Mouse (Mus musculus): ENCODE measurements around the gene Pan2. TPM values are rescaled to one million over a fixed set of nuclear protein-coding genes. Genes with fewer than 3 reads are reported as not detected.

Gene Pan2
- polyA plus RNA-seq, 1 experiment from 2014 or later = 23.6 TPM

GRCm38 (mm10) chr10:128358796-128359195, 55.7 kb downstream of the Pan2 start:
- H3K27ac ChIP-seq (replicated peaks; ENCODE audit: low read depth, low read length) = no peak overlapping the region
- no peaks in the 10 kb centered on the region for H3K4me1 ChIP-seq (ENCODE audit: control insufficient read depth, insufficient read depth, low read length)
- H3K4me2 ChIP-seq (ENCODE audit: low read depth, low read length) = no peak overlapping the region
- peaks cover 90% of the 10 kb centered on the region for H3K36me3 ChIP-seq (ENCODE audit: control insufficient read depth, insufficient read depth, low read length)
- no peaks in the 10 kb centered on the region for H3K9me3 ChIP-seq (ENCODE audit: control insufficient read depth, low read length)
- no peak overlapping the region for H3K4me3 ChIP-seq (ENCODE audit: low read depth, low read length)
- ATAC-seq (ENCODE audit: low read depth) (no peak; the same call in 1 of the 2 replicates), DNase-seq (ENCODE audit: low spot score) (peak; percentile 50)
- 45% methylated on average over 2 of the region's 2 CpGs for WGBS
- no peaks in the 10 kb centered on the region for H3K27me3 ChIP-seq (replicated peaks; ENCODE audit: control insufficient read depth, insufficient read depth, low read length)
- no peak overlapping the region for H3K9ac ChIP-seq (ENCODE audit: low read depth, low read length)

DNA sequence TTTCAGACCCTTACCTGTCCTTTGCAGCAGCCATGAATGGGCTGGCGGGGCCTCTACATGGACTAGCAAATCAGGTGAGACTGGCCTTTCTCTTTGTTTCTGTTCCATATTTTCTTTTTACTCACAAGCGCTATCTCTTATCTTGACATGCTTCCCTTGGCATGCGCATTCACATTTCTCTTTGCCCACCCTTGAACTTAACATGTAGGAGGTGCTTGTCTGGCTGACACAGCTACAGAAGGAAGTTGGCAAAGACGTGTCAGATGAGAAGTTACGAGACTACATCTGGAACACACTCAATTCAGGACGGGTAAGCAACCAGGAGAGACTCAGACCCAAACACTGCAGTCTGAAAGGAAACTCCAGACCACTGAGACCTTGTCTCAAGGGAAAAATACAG, 56.1 kb downstream of the Pan2 start:
- ATAC-seq (ENCODE audit: low read depth) (no peak), DNase-seq (ENCODE audit: low spot score) (no peak)
- Histone ChIP-seq H3K9me3 (ENCODE audit: control insufficient read depth, low read length) (no peaks in the 10 kb centered on the region), H3K27me3 (replicated peaks; ENCODE audit: control insufficient read depth, insufficient read depth, low read length) (no peaks in the 10 kb centered on the region), H3K27ac (replicated peaks; ENCODE audit: low read depth, low read length) (no peak overlapping the region), H3K36me3 (ENCODE audit: control insufficient read depth, insufficient read depth, low read length) (peaks cover 87% of the 10 kb centered on the region), H3K9ac (ENCODE audit: low read depth, low read length) (no peak overlapping the region), H3K4me1 (ENCODE audit: control insufficient read depth, insufficient read depth, low read length) (no peaks in the 10 kb centered on the region), H3K4me2 (ENCODE audit: low read depth, low read length) (no peak overlapping the region), H3K4me3 (ENCODE audit: low read depth, low read length) (no peak overlapping the region)
- WGBS = 89% methylated on average over 6 of the region's 6 CpGs

DNA sequence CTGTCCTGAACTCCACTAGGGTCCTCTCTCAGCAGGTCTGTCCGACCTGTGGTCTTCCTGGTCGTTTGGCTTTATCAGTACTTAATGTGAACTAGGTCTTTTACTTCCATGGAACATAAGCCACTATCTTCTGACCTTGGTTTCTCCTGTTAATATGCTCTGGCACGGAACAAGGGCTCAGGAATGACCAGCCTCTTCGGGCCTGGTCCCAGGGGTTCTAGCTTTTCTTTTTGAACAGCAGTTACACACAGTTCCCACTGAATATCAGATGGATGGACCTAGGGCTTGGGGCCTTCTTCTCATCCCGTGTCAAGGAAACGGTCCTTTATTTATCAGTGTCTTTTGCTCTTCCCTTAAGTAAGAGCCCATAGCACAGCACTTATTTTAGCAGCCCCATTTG, 58.7 kb downstream of the Pan2 start:
- DNase-seq (ENCODE audit: low spot score) = no peak
- Histone ChIP-seq H3K36me3 (ENCODE audit: control insufficient read depth, insufficient read depth, low read length) (peaks cover 75% of the 10 kb centered on the region), H3K9ac (ENCODE audit: low read depth, low read length) (no peak overlapping the region), H3K27me3 (replicated peaks; ENCODE audit: control insufficient read depth, insufficient read depth, low read length) (no peaks in the 10 kb centered on the region), H3K9me3 (ENCODE audit: control insufficient read depth, low read length) (no peaks in the 10 kb centered on the region), H3K4me3 (ENCODE audit: low read depth, low read length) (no peak overlapping the region), H3K4me2 (ENCODE audit: low read depth, low read length) (no peak overlapping the region), H3K27ac (replicated peaks; ENCODE audit: low read depth, low read length) (no peak overlapping the region), H3K4me1 (ENCODE audit: control insufficient read depth, insufficient read depth, low read length) (no peaks in the 10 kb centered on the region)
- WGBS = 94% methylated on average over 6 of the region's 6 CpGs
- no peak for ATAC-seq (ENCODE audit: low read depth)

GRCm38 (mm10) chr10:128362568-128362967, 59.4 kb downstream of the Pan2 start:
- no peaks in the 10 kb centered on the region for H3K27me3 ChIP-seq (replicated peaks; ENCODE audit: control insufficient read depth, insufficient read depth, low read length)
- H3K27ac ChIP-seq (replicated peaks; ENCODE audit: low read depth, low read length) = no peak overlapping the region
- H3K9ac ChIP-seq (ENCODE audit: low read depth, low read length) = no peak overlapping the region
- DNase-seq (ENCODE audit: low spot score) (peak; percentile 74), ATAC-seq (ENCODE audit: low read depth) (peak; percentile 26; the same call in 1 of the 2 replicates)
- 54% methylated on average over 3 of the region's 3 CpGs for WGBS
- no peak overlapping the region for H3K4me2 ChIP-seq (ENCODE audit: low read depth, low read length)
- peaks cover 71% of the 10 kb centered on the region for H3K36me3 ChIP-seq (ENCODE audit: control insufficient read depth, insufficient read depth, low read length)
- no peaks in the 10 kb centered on the region for H3K9me3 ChIP-seq (ENCODE audit: control insufficient read depth, low read length)
- no peak overlapping the region for H3K4me3 ChIP-seq (ENCODE audit: low read depth, low read length)
- peaks cover under 1% of the 10 kb centered on the region; the same call in 1 of the 2 replicates for H3K4me1 ChIP-seq (ENCODE audit: control insufficient read depth, insufficient read depth, low read length)

- Histone ChIP-seq H3K27me3 (replicated peaks; ENCODE audit: control insufficient read depth, insufficient read depth, low read length) (no peaks in the 10 kb centered on the region), H3K27ac (replicated peaks; ENCODE audit: low read depth, low read length) (peak overlapping the region; percentile 91), H3K4me1 (ENCODE audit: control insufficient read depth, insufficient read depth, low read length) (peaks cover 4% of the 10 kb centered on the region; the same call in 1 of the 2 replicates), H3K4me3 (ENCODE audit: low read depth, low read length) (peak overlapping the region; percentile 69), H3K4me2 (ENCODE audit: low read depth, low read length) (peak overlapping the region; percentile 96), H3K36me3 (ENCODE audit: control insufficient read depth, insufficient read depth, low read length) (peaks cover 18% of the 10 kb centered on the region), H3K9me3 (ENCODE audit: control insufficient read depth, low read length) (no peaks in the 10 kb centered on the region), H3K9ac (ENCODE audit: low read depth, low read length) (peak overlapping the region; percentile 68)
- ATAC-seq (ENCODE audit: low read depth) (no peak), DNase-seq (ENCODE audit: low spot score) (no peak)
- 20% methylated on average over 18 of the region's 19 CpGs for WGBS
Measured at GRCm38 (mm10) chr10:128367899-128368401, 64.8 kb downstream of the Pan2 start.

DNA sequence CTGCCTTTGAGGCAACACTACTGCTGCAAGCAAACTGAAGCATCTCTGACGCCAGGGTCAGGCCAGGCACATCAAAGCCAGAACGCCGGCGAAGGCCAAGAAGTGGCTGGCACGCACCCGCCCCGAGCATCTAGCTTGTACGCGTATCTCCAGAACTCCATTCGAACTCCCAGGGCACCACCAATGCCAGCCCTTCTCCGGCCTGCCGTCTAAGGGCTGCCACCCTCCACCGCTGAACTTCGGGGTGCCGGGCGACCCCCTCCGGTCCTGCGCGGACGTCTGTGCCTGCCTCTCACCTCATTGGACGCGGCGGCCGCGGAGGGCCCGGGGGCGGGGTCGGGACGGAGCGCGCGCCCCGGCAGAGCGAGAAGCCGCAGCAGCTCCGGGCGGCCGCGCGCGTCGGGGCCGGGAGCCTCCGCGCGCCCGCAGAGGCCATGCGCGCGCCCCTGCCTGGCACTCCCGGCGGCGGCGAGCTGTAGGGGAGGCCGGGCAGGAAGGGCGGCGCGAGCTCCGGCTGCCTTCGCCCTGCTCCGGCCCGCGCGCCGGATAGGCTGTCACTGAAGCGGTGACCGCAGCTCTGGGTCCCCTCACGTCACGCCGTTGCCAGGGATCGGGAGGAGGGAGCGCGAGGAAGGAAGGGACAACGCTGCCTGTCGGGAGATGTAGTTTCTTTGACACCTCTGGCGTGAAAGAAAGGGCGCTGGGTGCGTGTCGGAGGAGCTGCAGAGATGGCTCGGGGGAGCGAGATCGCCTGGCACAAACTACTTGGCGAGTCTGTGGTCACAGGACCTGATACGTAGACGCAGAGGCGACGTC, 65.5 kb downstream of the Pan2 start, which contains the start of gene Coq10a:
Gene Coq10a, minus strand, starts transcription at position 596 of the 816 bp plus-strand sequence.
- ATAC-seq (ENCODE audit: low read depth) = peak; percentile 95
- H3K4me1 ChIP-seq (ENCODE audit: control insufficient read depth, insufficient read depth, low read length) = peaks cover 4% of the 10 kb centered on the region; the same call in 1 of the 2 replicates
- H3K4me3 ChIP-seq (ENCODE audit: low read depth, low read length) = peak within 1 kb of the TSS; percentile 69
- H3K36me3 ChIP-seq (ENCODE audit: control insufficient read depth, insufficient read depth, low read length) = peaks cover 11% of the 10 kb centered on the region
- 0% methylated on average over 52 of the region's 87 CpGs for WGBS
- H3K27me3 ChIP-seq (replicated peaks; ENCODE audit: control insufficient read depth, insufficient read depth, low read length) = no peaks in the 10 kb centered on the region
- peak within 1 kb of the TSS; percentile 68 for H3K9ac ChIP-seq (ENCODE audit: low read depth, low read length)
- H3K4me2 ChIP-seq (ENCODE audit: low read depth, low read length) = peak within 1 kb of the TSS; percentile 96
- peak; percentile 96 for DNase-seq (ENCODE audit: low spot score)
- H3K9me3 ChIP-seq (ENCODE audit: control insufficient read depth, low read length) = no peaks in the 10 kb centered on the region
- H3K27ac ChIP-seq (replicated peaks; ENCODE audit: low read depth, low read length) = peak within 1 kb of the TSS; percentile 91

DNA sequence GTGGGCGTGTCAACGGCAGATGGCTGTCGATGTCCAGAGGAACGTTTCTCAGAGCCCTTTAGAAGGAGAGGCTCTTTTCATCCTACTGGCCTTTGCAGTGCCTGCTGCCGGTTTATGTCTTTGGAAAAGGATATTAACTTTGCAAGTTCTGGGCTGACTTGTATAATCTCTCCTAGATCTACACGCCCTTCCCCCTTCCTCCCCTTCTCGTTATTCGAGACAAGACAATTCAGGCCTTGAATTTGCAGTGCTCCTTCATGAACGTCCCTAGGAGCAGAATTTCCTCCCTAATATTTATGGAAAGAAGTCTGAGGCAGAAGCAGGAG, 66.0 kb downstream of the Pan2 start:
- H3K4me2 ChIP-seq (ENCODE audit: low read depth, low read length) = peak overlapping the region; percentile 96
- H3K9me3 ChIP-seq (ENCODE audit: control insufficient read depth, low read length) = no peaks in the 10 kb centered on the region
- no peak for ATAC-seq (ENCODE audit: low read depth)
- 7% methylated on average over 9 of the region's 9 CpGs for WGBS
- no peak for DNase-seq (ENCODE audit: low spot score)
- H3K4me1 ChIP-seq (ENCODE audit: control insufficient read depth, insufficient read depth, low read length) = peaks cover 4% of the 10 kb centered on the region; the same call in 1 of the 2 replicates
- peak overlapping the region; percentile 68 for H3K9ac ChIP-seq (ENCODE audit: low read depth, low read length)
- no peaks in the 10 kb centered on the region for H3K27me3 ChIP-seq (replicated peaks; ENCODE audit: control insufficient read depth, insufficient read depth, low read length)
- peak overlapping the region; percentile 91 for H3K27ac ChIP-seq (replicated peaks; ENCODE audit: low read depth, low read length)
- H3K4me3 ChIP-seq (ENCODE audit: low read depth, low read length) = peak overlapping the region; percentile 69
- H3K36me3 ChIP-seq (ENCODE audit: control insufficient read depth, insufficient read depth, low read length) = peaks cover 8% of the 10 kb centered on the region; the same call in 1 of the 2 replicates

GRCm38 (mm10) chr10:128369599-128369998, 66.5 kb downstream of the Pan2 start:
- H3K36me3 ChIP-seq (ENCODE audit: control insufficient read depth, insufficient read depth, low read length) = peaks cover 8% of the 10 kb centered on the region; the same call in 1 of the 2 replicates
- DNase-seq (ENCODE audit: low spot score) (no peak), ATAC-seq (ENCODE audit: low read depth) (no peak)
- H3K4me2 ChIP-seq (ENCODE audit: low read depth, low read length) = peak overlapping the region; percentile 96
- peaks cover 4% of the 10 kb centered on the region; the same call in 1 of the 2 replicates for H3K4me1 ChIP-seq (ENCODE audit: control insufficient read depth, insufficient read depth, low read length)
- 74% methylated on average over 6 of the region's 6 CpGs for WGBS
- H3K4me3 ChIP-seq (ENCODE audit: low read depth, low read length) = peak overlapping the region; percentile 69
- peak overlapping the region; percentile 91 for H3K27ac ChIP-seq (replicated peaks; ENCODE audit: low read depth, low read length)
- no peaks in the 10 kb centered on the region for H3K27me3 ChIP-seq (replicated peaks; ENCODE audit: control insufficient read depth, insufficient read depth, low read length)
- H3K9ac ChIP-seq (ENCODE audit: low read depth, low read length) = peak overlapping the region; percentile 68; the same call in 1 of the 2 replicates
- no peaks in the 10 kb centered on the region for H3K9me3 ChIP-seq (ENCODE audit: control insufficient read depth, low read length)
